Mouse (Mus musculus): Measurements from ENCODE around the gene Lemd1. TPM values are rescaled to one million over a fixed set of nuclear protein-coding genes. Genes with fewer than 3 reads are reported as not detected.

Lemd1 gene
- not detected for polyA plus RNA-seq (2014; fragmentation: Illumina TruSeq; extraction: RNeasy Lipid Tissue Mini Kit (QIAGEN cat#74804); ENCODE audit: low read depth, low replicate concordance)

DNA sequence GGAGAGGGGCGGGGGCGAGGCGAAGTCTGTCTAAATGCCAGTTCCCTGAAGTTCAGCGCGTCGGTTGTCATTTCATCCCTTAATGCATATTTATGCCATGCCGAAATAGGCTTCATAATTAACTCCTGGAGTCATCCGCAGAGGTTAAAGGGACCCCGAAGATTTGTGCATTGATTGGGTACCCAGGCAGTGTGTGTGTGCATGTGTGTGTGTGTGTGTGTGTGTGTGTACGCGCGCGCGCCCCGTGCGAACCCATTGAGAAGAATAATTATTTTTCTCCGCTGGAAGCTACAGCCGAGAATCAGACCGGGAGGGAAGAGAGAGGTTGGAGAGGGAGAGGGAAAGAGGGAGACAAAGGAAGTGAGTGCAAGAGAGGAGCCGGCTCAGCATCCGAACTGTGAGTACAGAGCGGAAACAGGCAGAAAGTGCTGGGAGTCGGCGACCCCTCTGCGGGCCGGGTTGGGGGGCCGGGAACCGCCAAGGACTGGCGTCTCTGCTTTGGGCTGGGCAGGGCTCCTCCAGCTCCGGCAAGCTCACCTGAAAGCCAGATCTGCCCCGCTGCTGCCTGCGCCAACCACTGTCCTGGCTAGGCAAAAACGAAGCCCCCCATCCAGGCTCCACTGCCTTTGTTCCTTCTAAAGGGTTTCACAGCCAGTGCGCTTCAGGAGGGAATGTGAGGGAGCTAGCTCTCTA, at the start of gene Lemd1, which contains the start of gene AC124108.1:
Lemd1 (plus strand) TSS at position 339 of the 693 bp plus-strand sequence.
AC124108.1 (plus strand) TSS at position 365 of the 693 bp plus-strand sequence.

DNA sequence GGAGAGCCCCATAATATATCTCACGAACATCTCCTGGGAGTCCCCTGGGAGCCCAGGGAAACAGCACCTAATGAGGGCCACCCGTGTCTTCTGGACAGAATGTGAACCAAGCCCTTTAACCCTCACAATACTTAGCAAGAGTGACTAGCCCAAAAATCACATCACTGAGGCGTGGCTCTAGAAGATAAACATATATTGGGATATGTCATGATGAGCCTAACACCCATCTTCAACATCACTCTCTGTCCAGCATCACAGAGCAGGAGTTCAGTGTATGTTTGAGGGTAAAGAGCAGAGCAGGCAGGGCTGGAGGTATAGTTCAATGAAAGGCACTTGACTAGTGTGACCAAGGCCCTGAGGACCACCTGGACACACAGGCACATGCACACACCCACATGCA, 38.4 kb downstream of the Lemd1 start, which contains the start of gene Gm10188:
Gm10188 (minus strand) TSS at position 101 of the 400 bp plus-strand sequence.

DNA sequence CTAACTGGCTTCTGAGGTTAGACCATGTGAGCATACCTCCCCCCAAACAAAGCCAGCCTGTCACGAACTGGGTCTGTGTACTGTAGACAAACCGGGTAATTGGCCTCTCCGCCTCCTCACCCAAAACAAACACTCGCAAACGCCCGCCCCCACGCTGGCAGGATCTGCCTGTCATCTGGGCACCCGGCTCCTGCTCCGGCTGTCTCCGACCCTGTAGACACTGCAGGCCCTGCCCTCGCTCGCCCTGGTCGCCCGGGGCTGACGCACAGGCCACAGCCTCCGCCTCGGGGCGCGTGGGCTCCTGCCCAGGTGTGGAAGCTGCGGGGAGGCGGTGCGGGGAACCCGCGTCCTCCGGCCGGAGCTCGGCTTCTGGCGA, 107.2 kb downstream of the Lemd1 start, which contains the start of gene Klhdc8a:
Klhdc8a (plus strand) TSS at position 202 of the 376 bp plus-strand sequence.

Other genes with a start within 250 kb of the Lemd1 start
- gene Slc45a3, start 228.5 kb upstream of the Lemd1 start, polyA plus RNA-seq (2014; fragmentation: Illumina TruSeq; extraction: RNeasy Lipid Tissue Mini Kit (QIAGEN cat#74804); ENCODE audit: low read depth, low replicate concordance), result 4.4 TPM
- gene Elk4, start 183.8 kb upstream of the Lemd1 start, polyA plus RNA-seq (2014; fragmentation: Illumina TruSeq; extraction: RNeasy Lipid Tissue Mini Kit (QIAGEN cat#74804); ENCODE audit: low read depth, low replicate concordance), result 27.5 TPM
- gene Mfsd4a, start 123.4 kb upstream of the Lemd1 start, polyA plus RNA-seq (2014; fragmentation: Illumina TruSeq; extraction: RNeasy Lipid Tissue Mini Kit (QIAGEN cat#74804); ENCODE audit: low read depth, low replicate concordance), result 1.0 TPM
- gene Cdk18, start 51.7 kb upstream of the Lemd1 start, polyA plus RNA-seq (2014; fragmentation: Illumina TruSeq; extraction: RNeasy Lipid Tissue Mini Kit (QIAGEN cat#74804); ENCODE audit: low read depth, low replicate concordance), result 19.5 TPM
- gene AC124108.1, start within 50 bp of the Lemd1 start, polyA plus RNA-seq (2014; fragmentation: Illumina TruSeq; extraction: RNeasy Lipid Tissue Mini Kit (QIAGEN cat#74804); ENCODE audit: low read depth, low replicate concordance), result not detected
- not detected for gene Gm10188, start 38.3 kb downstream of the Lemd1 start, polyA plus RNA-seq (2014; fragmentation: Illumina TruSeq; extraction: RNeasy Lipid Tissue Mini Kit (QIAGEN cat#74804); ENCODE audit: low read depth, low replicate concordance)
- 11.4 TPM for gene Klhdc8a, start 107.2 kb downstream of the Lemd1 start, polyA plus RNA-seq (2014; fragmentation: Illumina TruSeq; extraction: RNeasy Lipid Tissue Mini Kit (QIAGEN cat#74804); ENCODE audit: low read depth, low replicate concordance)
- 2.3 TPM for gene Nuak2, start 124.7 kb downstream of the Lemd1 start, polyA plus RNA-seq (2014; fragmentation: Illumina TruSeq; extraction: RNeasy Lipid Tissue Mini Kit (QIAGEN cat#74804); ENCODE audit: low read depth, low replicate concordance)
- gene Tmcc2, start 199.8 kb downstream of the Lemd1 start, polyA plus RNA-seq (2014; fragmentation: Illumina TruSeq; extraction: RNeasy Lipid Tissue Mini Kit (QIAGEN cat#74804); ENCODE audit: low read depth, low replicate concordance), result 20.2 TPM
- 12.8 TPM for gene Dstyk, start 226.1 kb downstream of the Lemd1 start, polyA plus RNA-seq (2014; fragmentation: Illumina TruSeq; extraction: RNeasy Lipid Tissue Mini Kit (QIAGEN cat#74804); ENCODE audit: low read depth, low replicate concordance)

All from heart, adult 10 weeks (tissue).